Mouse (Mus musculus) cortical plate, adult 2 months (tissue): Measurements from ENCODE around the gene Tmem92. TPM values are rescaled to one million over a fixed set of nuclear protein-coding genes. Genes with fewer than 3 reads are reported as not detected.

ENCODE experiments used
- H3K27ac ChIP-seq: fragments of 200-500 bp; 2 replicates; pipeline ENCODE4 v1.5.1; 2012; ENCODE audit warnings: low read length, control low read depth, inconsistent platforms; ENCODE audit not compliant: insufficient read depth
- H3K4me1 ChIP-seq: fragments of 200-500 bp; 2 replicates; pipeline ENCODE4 v1.6.1; 2011; ENCODE audit warnings: low read length; ENCODE audit not compliant: control insufficient read depth, insufficient read depth
- H3K4me3 ChIP-seq: fragments of 200-500 bp; 2 replicates; pipeline ENCODE4 v1.5.1; 2011; ENCODE audit warnings: mild to moderate bottlenecking, low read length, control low read depth; ENCODE audit not compliant: insufficient read depth
- CTCF ChIP-seq: fragments of 200-500 bp; IDR thresholded peaks from 2 replicates; pipeline ENCODE4 v1.5.1; 2011; ENCODE audit warnings: mild to moderate bottlenecking, control low read depth, low read length; ENCODE audit not compliant: insufficient read depth; ENCODE audit errors: extremely low read depth
- POLR2A ChIP-seq: fragments of 200-500 bp; IDR thresholded peaks from 2 replicates; pipeline ENCODE4 v1.6.1; 2011; ENCODE audit warnings: mild to moderate bottlenecking, low read length, control low read depth; ENCODE audit not compliant: insufficient read depth; ENCODE audit errors: extremely low read depth
- polyA plus RNA-seq: library from polyadenylated mRNA; depleted of rRNA; stranded (reverse); fragments of >200 nt; gene quantifications from 2 replicates; pipeline ENCODE4 v1.2.3, GENCODE M21; 2012

Gene Tmem92
- polyA plus RNA-seq, 1 experiment = not detected

DNA sequence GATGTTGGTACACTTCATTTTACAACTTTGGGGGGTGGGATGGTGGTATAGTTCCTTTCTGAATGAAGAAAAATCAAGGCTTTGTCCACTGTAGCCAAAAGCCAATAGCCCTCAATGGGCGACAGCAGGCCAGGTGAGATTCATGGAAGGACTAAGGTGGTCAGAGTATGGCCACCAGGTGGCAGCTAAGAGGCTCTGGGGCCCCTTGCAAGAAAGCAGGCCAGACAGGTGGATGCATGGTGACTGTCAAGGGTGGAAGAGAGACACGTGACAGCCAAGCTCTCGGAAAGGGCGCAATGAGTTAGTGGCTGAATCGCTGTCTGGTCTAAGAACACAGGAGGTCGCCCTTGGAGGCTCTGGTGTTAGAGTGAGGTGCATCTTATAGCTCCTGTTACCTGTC is 19.7 kb downstream of the Tmem92 start:
- TF ChIP-seq POLR2A = no peak
- H3K4me3 ChIP-seq = no peak overlapping the region
- H3K4me1 ChIP-seq = no peaks in the 10 kb centered on the region
- no peak overlapping the region for H3K27ac ChIP-seq

DNA sequence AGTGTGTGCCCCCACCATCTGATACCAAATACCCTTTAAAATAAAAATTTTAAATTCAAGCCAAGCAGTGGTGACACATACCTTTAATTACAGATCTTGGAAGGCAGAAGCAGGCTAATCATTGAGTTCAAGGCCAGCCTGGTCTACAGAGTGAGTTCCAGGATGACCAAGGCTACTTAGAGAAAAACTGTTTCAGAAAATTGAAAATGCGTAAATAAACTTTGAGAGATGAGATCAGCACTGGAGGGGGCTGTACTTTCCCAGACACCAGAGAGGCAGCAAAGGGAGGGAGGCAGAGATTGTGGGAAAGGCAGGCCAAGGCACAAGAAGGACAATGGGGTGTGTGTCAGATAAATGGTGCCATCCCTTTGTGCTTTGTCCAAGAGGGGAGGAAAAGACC is 20.2 kb downstream of the Tmem92 start:
- Histone ChIP-seq H3K4me1 (no peaks in the 10 kb centered on the region), H3K4me3 (no peak overlapping the region), H3K27ac (no peak overlapping the region)
- TF ChIP-seq POLR2A (no peak), CTCF (no peak)

DNA sequence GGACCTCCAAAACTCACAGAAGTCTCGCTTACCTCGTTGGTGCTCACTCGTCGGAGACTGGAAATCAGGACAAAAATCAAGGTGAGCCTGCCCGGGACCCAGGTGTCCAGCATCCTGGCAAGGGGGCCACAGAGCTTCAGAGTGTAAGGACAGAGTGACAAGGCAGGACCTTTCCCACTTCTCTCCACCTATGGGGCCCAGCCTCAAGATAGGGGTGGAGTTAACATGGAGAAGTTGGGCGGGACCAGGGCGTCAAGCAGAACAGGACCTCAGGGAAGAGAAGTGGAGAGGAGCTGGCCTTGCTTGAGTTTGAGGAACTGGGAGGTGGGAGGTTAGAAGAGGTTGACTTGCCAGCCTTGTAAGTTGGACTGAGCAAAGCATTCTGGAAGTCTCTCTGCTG is 21.7 kb downstream of the Tmem92 start:
- TF ChIP-seq POLR2A = no peak
- no peak for TF ChIP-seq CTCF
- Histone ChIP-seq H3K4me1 (no peaks in the 10 kb centered on the region), H3K27ac (no peak overlapping the region), H3K4me3 (no peak overlapping the region)

DNA sequence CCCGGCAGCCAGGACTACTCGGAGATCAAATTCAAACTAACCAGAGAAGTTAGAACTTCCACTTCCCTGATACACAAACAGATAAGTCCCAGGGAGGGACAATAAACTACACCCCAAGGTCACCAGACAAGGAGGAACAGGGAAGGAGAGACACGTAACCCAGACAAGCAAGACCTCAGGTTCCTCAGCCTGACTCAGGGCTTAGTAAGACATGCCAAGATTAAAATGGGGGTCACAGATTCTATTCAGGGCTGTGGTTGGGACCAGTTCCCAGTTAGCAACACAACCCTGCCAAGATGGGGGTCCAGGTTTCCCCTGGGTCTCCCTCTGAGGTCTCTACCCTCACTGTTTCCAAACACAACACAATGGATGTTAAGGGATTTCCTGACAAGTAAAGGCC is 22.1 kb downstream of the Tmem92 start:
- H3K4me3 ChIP-seq = no peak overlapping the region
- no peaks in the 10 kb centered on the region for H3K4me1 ChIP-seq
- TF ChIP-seq POLR2A = no peak
- TF ChIP-seq CTCF = no peak
- H3K27ac ChIP-seq = no peak overlapping the region

GRCm38 (mm10) chr11:94759916-94760315 is 22.6 kb downstream of the Tmem92 start:
- TF ChIP-seq CTCF = no peak
- TF ChIP-seq POLR2A = no peak
- H3K4me3 ChIP-seq = no peak overlapping the region
- no peaks in the 10 kb centered on the region for H3K4me1 ChIP-seq
- no peak overlapping the region for H3K27ac ChIP-seq

GRCm38 (mm10) chr11:94752946-94753713 is 29.4 kb downstream of the Tmem92 start:
- H3K4me3 ChIP-seq = no peak overlapping the region
- no peaks in the 10 kb centered on the region for H3K4me1 ChIP-seq
- H3K27ac ChIP-seq = no peak overlapping the region
- TF ChIP-seq POLR2A (no peak), CTCF (no peak)

DNA sequence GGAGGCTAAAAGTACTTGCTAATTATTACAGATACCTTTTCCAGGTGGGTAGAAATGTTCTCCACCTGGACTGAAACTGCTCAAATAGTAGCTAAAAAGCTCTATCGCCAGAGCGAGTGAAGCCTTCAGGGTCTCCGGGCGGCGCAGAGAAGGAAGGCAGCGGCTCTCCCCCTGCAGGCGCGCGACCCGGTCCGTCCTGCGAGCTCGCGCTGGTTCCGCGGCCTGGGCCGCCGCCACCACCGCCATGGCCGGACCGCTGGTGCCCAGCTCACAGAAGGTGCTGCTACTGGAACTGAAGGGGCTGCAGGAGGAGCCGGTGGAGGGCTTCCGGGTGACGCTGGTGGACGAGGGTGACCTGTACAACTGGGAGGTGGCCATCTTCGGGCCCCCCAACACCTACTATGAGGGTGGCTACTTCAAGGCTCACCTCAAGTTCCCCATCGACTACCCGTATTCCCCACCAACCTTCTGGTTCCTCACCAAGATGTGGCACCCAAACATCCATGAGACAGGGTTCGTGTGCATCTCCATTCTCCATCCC is 40.7 kb downstream of the Tmem92 start, which contains the start of gene Cdc34b:
Gene Cdc34b, plus strand, starts transcription at position 51 of the 541 bp plus-strand sequence.
- no peak within 1 kb of the TSS for H3K4me3 ChIP-seq
- TF ChIP-seq POLR2A = no peak
- no peak for TF ChIP-seq CTCF
- H3K4me1 ChIP-seq = no peaks in the 10 kb centered on the region
- no peak within 1 kb of the TSS for H3K27ac ChIP-seq

DNA sequence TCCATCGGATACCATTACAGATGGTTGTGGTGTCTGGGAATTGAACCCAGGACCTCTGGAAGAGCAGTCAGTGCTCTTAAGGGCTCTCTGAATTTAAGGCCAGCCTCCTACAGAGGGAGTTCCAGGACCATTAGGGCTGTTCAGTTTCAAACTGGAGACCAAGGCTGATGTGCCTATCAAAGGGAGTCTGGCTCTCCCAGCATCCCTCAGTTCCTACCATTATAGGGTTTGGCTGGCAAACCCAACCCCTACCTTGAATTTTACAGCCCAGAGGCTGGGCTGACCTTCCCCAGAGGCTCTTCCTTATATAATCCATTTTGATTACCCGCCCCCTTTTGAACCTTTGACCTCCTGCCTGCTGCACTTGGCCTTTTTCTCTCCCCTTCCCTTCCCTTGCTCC is 46.8 kb downstream of the Tmem92 start:
- H3K4me1 ChIP-seq = no peaks in the 10 kb centered on the region
- no peak for TF ChIP-seq CTCF
- no peak for TF ChIP-seq POLR2A
- H3K4me3 ChIP-seq = no peak overlapping the region
- no peak overlapping the region for H3K27ac ChIP-seq

GRCm38 (mm10) chr11:94732773-94733172 is 49.7 kb downstream of the Tmem92 start:
- peak; percentile 31; the same call in 1 of the 2 replicates for TF ChIP-seq CTCF
- TF ChIP-seq POLR2A = no peak
- no peaks in the 10 kb centered on the region for H3K4me1 ChIP-seq
- H3K27ac ChIP-seq = no peak overlapping the region
- H3K4me3 ChIP-seq = no peak overlapping the region

DNA sequence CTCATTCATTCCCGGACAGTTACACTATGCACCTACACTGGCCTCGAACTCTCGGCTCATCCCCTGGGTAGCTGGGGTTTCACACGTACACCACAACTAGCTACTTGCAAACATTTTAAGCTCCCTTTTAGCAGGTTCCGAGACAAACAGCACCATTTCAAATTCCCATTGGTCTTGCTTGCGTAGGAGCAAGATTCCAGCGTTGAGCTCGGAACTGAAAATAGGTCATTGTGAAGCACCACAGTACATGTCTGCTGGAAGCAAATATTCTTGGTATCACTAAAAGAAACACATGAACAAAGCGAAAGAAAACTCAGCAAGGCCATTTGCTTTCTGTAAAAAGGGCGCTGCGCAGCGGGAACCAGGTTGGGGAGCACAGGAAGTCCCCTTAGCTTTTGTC is 51.3 kb downstream of the Tmem92 start:
- TF ChIP-seq POLR2A (no peak), CTCF (no peak)
- H3K27ac ChIP-seq = no peak overlapping the region
- no peaks in the 10 kb centered on the region for H3K4me1 ChIP-seq
- no peak overlapping the region for H3K4me3 ChIP-seq

DNA sequence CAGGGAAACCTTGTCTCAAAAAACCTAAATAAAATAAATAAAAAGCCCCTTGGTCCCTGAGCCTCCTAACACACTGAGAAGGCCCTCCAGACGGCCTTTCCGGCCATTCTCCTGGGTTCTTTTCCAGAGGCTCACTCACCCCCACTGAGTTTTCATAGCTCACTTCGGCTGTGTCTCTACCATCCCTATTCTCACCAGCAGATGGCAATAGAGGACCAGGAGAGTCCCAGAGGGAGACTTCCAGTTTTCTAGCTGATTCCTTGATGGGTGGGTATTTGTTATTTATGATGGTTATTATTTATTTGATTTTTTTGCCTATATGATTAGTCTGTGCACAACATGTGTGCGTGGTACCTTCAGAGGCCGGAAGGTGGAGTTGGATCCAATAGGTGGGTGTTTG is 52.2 kb downstream of the Tmem92 start:
- no peak overlapping the region for H3K4me3 ChIP-seq
- no peak overlapping the region for H3K27ac ChIP-seq

More for the DNA sequence above, 52.2 kb downstream of the Tmem92 start:
- TF ChIP-seq CTCF = peak; percentile 83
- no peak for TF ChIP-seq POLR2A
- no peaks in the 10 kb centered on the region for H3K4me1 ChIP-seq
